Mouse (Mus musculus) neural tube, embryonic 11.5 days (tissue): ENCODE measurements around the gene Nptx1. TPM values are rescaled to one million over a fixed set of nuclear protein-coding genes. Genes with fewer than 3 reads are reported as not detected.

Source experiments
- ATAC-seq: fragments of 200-750 bp; cut with Nextera tagmentation; 2 replicates; pipeline ENCODE4 v1.8.0; 2017; ENCODE audit warnings: moderate number of reproducible peaks, mild to moderate bottlenecking, moderate TSS enrichment, moderate library complexity; ENCODE audit not compliant: insufficient read depth, low FRiP score, low TSS enrichment
- DNase-seq: peaks from one replicate; pipeline ENCODE4 v3.0.0-alpha.2; 2015; ENCODE audit warnings: low spot score
- H3K27ac ChIP-seq: fragments of 300-500 bp; sonication (generic); 2 replicates; pipeline ENCODE4 v1.5.1; 2014; ENCODE audit warnings: low read depth, mild to moderate bottlenecking, low read length
- H3K27me3 ChIP-seq: fragments of 300-500 bp; sonication (generic); 2 replicates; pipeline ENCODE4 v1.6.1; 2014; ENCODE audit warnings: mild to moderate bottlenecking, low read length, mixed read lengths; ENCODE audit not compliant: control insufficient read depth, insufficient read depth
- H3K36me3 ChIP-seq: fragments of 300-500 bp; sonication (generic); 2 replicates; pipeline ENCODE4 v1.6.1; 2014; ENCODE audit warnings: mild to moderate bottlenecking, low read length, moderate library complexity, mixed read lengths; ENCODE audit not compliant: control insufficient read depth, insufficient read depth
- H3K4me1 ChIP-seq: fragments of 300-500 bp; sonication (generic); 2 replicates; pipeline ENCODE4 v1.6.1; 2014; ENCODE audit warnings: low read length, mixed read lengths; ENCODE audit not compliant: control insufficient read depth, insufficient read depth
- H3K4me2 ChIP-seq: fragments of 300-500 bp; sonication (generic); 2 replicates; pipeline ENCODE4 v1.6.1; 2014; ENCODE audit warnings: low read depth, mild to moderate bottlenecking, moderate library complexity
- H3K4me3 ChIP-seq: fragments of 300-500 bp; sonication (generic); 2 replicates; pipeline ENCODE4 v1.5.1; 2014; ENCODE audit warnings: low read depth, low read length
- H3K9ac ChIP-seq: fragments of 300-500 bp; sonication (generic); 2 replicates; pipeline ENCODE4 v1.6.1; 2014; ENCODE audit warnings: mild to moderate bottlenecking, low read length
- H3K9me3 ChIP-seq: fragments of 300-500 bp; sonication (generic); 2 replicates; pipeline ENCODE4 v1.6.1; 2016; ENCODE audit warnings: low read length; ENCODE audit not compliant: control insufficient read depth
- WGBS: fragments of 180-500 bp; shearing (Covaris S2); extraction: QIAGEN DNeasy Blood & Tissue Kit; methylation state at CpG from one replicate; pipeline ENCODE4 v1.1.7; 2014; 5-methylcytosine and 5-hydroxymethylcytosine counted together
- polyA plus RNA-seq: library from polyadenylated mRNA; unstranded; fragments of >200 nt; fragmentation: Nextera tagmentation; extraction: Ambion mirVana; gene quantifications from 2 replicates; pipeline ENCODE4 v1.2.1, GENCODE M21; 2014

Gene Nptx1
- polyA plus RNA-seq: 8.3 and 9.2 TPM in 2 replicates

DNA sequence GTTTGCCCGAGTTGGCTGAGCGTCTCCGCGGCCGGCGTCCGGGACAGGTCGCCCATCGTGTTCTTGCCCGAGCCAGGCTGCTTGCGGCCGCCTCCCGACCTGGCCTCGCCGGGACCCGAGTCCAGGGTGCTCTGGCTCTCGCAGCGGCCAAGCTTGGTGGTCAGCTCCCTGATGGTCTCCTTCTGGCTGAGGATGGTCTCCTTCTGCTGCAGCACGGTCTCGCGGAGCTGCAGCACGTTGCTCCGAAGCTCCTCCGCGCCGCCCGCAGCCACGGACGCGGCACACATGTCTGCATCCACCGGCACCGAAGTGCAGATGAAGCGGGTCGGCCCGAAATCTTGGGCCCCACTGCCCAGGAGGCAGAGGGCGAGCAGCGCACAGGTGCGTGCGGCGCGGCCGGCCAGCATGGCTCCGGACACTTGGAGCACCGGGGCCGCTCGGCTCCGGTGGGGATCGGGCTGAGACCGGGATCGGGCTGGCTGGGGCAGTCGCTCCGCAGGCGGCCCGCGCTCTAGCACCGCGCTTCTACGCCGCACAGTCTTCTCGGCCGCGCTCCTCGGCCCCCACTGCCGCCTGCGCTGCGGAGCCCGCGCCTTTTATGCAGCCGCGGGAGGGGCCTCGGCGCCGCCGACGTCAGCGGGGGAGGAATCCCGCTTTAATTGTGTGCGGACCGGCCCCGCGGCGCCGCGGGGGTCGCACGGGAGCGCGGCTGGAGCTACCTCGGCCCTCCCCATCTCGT, at the start of gene Nptx1:
TSS of gene Nptx1 (minus strand) at position 571 of the 739 bp plus-strand sequence.
- peak within 1 kb of the TSS; percentile 98 for H3K4me2 ChIP-seq
- peak; percentile 74 for DNase-seq
- ATAC-seq: peak; percentile 42
- peak within 1 kb of the TSS; percentile 58 for H3K4me3 ChIP-seq
- peaks cover 32% of the 10 kb centered on the region for H3K4me1 ChIP-seq
- under 1% methylated on average over 68 of the region's 90 CpGs for WGBS
- no peaks in the 10 kb centered on the region for H3K9me3 ChIP-seq
- no peak within 1 kb of the TSS; the same call in 1 of the 2 replicates for H3K27ac ChIP-seq
- H3K36me3 ChIP-seq: no peaks in the 10 kb centered on the region
- peaks cover 73% of the 10 kb centered on the region for H3K27me3 ChIP-seq
- peak within 1 kb of the TSS; percentile 77 for H3K9ac ChIP-seq

DNA sequence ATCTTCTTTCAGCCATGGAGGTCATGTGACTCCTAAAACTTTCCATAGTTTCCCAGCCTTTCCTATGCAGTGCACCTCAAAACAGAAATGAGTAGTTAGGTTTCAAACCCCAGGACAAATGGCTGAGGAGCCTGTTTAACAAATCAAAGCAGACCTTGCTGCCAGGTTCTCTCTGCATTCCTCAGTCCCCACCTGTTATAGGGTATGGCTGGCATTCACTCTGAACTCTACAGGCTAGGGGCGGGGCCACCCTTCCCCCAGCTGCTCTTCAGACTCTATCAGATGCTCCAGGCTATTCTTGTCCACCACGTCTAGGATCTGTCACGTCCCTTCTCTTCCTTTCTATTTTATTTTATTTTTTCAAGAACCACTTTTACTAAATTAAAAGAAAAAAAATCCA, 46.4 kb upstream of the Nptx1 start:
- H3K9me3 ChIP-seq: no peaks in the 10 kb centered on the region
- ATAC-seq: no peak
- H3K27me3 ChIP-seq: no peaks in the 10 kb centered on the region
- WGBS: 31% methylated on average over 3 of the region's 3 CpGs
- peaks cover 11% of the 10 kb centered on the region for H3K4me1 ChIP-seq
- H3K9ac ChIP-seq: no peak overlapping the region
- no peak overlapping the region for H3K4me3 ChIP-seq
- no peak overlapping the region for H3K27ac ChIP-seq
- H3K36me3 ChIP-seq: no peaks in the 10 kb centered on the region
- DNase-seq: no peak
- no peak overlapping the region for H3K4me2 ChIP-seq

DNA sequence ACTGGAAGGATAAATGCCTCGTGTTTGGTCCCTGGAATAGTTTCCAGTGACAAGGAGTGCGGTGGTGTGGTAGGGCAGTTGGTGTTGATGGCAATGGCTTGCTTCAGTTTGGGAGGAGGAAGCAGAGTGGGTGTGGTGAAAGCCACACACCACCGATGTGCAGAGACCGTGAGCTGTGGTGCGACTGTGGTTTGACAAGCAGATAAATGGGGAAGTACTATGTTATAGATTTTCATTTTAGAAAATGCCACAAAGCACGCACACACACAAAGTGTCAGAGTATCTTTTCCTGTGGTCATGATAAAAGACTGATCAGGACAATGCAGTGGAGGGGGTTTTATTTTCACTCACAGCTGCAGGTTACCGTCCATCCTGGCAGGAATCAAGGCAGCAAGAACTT, 41.7 kb upstream of the Nptx1 start:
- H3K36me3 ChIP-seq: no peaks in the 10 kb centered on the region
- H3K9me3 ChIP-seq: no peaks in the 10 kb centered on the region
- no peaks in the 10 kb centered on the region for H3K27me3 ChIP-seq
- peaks cover 13% of the 10 kb centered on the region for H3K4me1 ChIP-seq
- H3K27ac ChIP-seq: no peak overlapping the region
- no peak overlapping the region for H3K4me3 ChIP-seq
- WGBS: 87% methylated on average over 7 of the region's 7 CpGs
- ATAC-seq (no peak), DNase-seq (no peak)
- H3K9ac ChIP-seq: no peak overlapping the region
- no peak overlapping the region for H3K4me2 ChIP-seq

DNA sequence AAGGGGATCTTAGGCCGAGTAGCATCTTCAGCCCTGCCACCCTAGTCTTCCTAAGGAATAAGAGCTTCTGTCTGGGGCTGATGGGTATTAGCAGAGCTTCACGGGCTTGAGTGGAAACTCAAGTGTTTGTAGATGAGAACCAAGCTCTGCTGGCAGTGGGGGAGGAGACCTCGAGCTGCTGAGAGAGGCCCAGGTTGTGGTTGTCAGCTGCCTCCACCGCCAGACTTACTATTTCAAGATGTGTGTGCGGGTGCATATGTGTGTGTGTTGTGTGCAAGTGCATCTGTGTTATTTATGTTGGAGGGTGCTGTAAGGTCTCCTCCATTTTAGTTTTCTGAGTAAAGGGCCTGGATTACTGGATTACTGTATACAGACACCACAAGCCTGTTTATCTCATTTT, 39.6 kb upstream of the Nptx1 start:
- no peak for ATAC-seq
- Histone ChIP-seq H3K4me1 (0 out of 2 replicates have a peak, but pooled peaks cover 3% of the 10 kb centered on the region), H3K9me3 (no peaks in the 10 kb centered on the region), H3K27ac (no peak overlapping the region), H3K4me2 (no peak overlapping the region), H3K36me3 (no peaks in the 10 kb centered on the region), H3K9ac (no peak overlapping the region), H3K27me3 (no peaks in the 10 kb centered on the region), H3K4me3 (no peak overlapping the region)
- no peak for DNase-seq
- 62% methylated on average over 5 of the region's 5 CpGs for WGBS

DNA sequence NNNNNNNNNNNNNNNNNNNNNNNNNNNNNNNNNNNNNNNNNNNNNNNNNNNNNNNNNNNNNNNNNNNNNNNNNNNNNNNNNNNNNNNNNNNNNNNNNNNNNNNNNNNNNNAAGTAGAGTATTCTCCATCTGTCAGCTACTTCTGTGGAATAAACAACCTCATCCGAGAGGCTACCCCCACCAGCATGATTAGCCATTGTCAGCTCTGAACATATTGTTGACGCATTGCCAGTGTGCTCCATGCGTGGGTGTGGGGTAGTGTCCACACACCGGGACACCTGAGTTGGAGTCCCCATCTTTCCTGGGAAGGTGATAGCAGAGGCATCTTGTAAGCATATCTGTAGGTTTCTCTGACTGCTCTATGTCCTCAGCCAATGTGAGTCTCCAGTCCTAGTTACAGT, 39.0 kb upstream of the Nptx1 start:
- 0 out of 2 replicates have a peak, but pooled peaks cover 3% of the 10 kb centered on the region for H3K4me1 ChIP-seq
- 86% methylated on average over 4 of the region's 4 CpGs for WGBS
- no peak overlapping the region for H3K27ac ChIP-seq
- no peak overlapping the region for H3K4me2 ChIP-seq
- H3K9ac ChIP-seq: no peak overlapping the region
- H3K27me3 ChIP-seq: no peaks in the 10 kb centered on the region
- DNase-seq: no peak
- no peak overlapping the region for H3K4me3 ChIP-seq
- H3K9me3 ChIP-seq: no peaks in the 10 kb centered on the region
- no peaks in the 10 kb centered on the region for H3K36me3 ChIP-seq
- no peak for ATAC-seq

DNA sequence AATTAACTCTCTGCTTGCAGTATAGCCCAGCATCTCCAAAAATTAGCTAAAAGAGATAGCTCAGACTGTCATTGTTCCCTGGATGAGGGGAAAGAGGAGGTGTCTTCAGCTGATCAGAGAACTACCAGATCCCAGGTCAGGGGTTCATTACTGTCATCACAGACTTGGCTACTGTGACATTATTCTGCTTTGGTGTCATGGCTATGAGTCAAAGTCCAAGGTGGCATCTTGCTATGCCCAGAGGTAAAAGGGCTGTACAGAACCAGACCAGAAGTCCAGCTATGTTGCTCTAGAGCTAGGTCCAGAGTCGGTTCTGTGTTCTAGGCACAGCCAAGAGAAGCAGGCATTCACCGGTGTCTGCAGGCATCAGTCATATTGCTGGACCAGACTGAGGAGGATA, 30.2 kb upstream of the Nptx1 start:
- no peak for ATAC-seq
- no peaks in the 10 kb centered on the region for H3K9me3 ChIP-seq
- H3K4me1 ChIP-seq: peaks cover 4% of the 10 kb centered on the region; the same call in 1 of the 2 replicates
- H3K27me3 ChIP-seq: no peaks in the 10 kb centered on the region
- H3K4me2 ChIP-seq: no peak overlapping the region
- 92% methylated on average over 2 of the region's 2 CpGs for WGBS
- no peaks in the 10 kb centered on the region for H3K36me3 ChIP-seq
- H3K9ac ChIP-seq: no peak overlapping the region
- H3K4me3 ChIP-seq: no peak overlapping the region
- no peak for DNase-seq
- H3K27ac ChIP-seq: no peak overlapping the region

DNA sequence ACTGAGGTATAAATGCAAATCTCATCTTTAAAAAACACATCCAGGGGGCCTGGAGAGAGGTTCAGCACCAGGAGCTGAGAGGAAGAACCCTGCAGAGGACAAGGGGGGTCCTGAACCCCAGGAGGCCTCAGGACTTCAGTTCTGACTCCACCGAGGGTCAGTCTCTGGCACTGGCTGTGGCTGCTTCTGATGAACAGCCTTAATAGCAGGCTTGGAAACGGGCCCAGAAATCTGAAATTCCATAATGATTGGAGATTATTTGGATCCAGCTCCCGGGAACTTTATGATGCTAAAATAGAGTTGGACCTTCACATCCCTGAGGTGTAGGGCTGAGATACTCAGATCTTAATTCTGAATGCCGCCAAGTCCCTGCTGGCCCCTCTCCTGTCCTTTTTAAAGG, 29.3 kb upstream of the Nptx1 start:
- H3K36me3 ChIP-seq: no peaks in the 10 kb centered on the region
- no peak overlapping the region for H3K4me2 ChIP-seq
- no peak overlapping the region for H3K4me3 ChIP-seq
- no peak overlapping the region for H3K27ac ChIP-seq
- no peak overlapping the region for H3K9ac ChIP-seq
- ATAC-seq: no peak
- no peak for DNase-seq
- peaks cover 4% of the 10 kb centered on the region; the same call in 1 of the 2 replicates for H3K4me1 ChIP-seq
- WGBS: 25% methylated on average over 4 of the region's 4 CpGs
- H3K9me3 ChIP-seq: no peaks in the 10 kb centered on the region
- H3K27me3 ChIP-seq: no peaks in the 10 kb centered on the region

DNA sequence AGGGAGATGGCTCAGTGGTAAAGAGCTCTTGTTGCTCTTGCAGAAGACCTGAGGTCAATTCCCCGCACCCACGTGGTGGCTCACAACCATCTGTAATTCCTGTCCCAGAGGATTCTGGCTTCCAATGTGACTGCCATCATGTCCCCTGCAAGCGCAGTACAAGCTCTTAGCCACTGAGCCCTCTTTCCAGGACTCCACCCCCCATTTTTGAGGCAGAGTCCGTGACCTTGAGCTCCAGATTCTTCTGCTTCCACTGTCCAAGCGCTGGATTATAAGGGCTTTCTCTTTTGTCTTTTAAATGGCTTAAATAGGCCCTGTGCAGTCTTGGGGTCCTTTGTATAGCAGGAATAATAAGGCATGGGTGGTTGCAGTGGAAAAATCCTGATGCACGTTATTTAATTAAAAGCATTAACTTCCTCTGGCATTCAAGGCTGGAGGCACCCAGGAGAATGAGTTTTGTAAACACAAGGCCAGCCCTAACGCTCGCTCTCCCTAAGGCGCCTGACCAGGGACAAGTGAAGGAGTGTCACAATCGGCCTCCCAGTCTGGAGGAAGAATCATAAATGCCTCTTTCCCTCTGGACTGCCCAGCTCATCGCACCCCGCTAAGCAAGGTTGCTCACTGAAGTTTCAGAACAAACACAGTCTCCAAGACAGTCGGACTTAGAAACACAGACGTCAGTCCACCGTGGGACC, 24.9 kb upstream of the Nptx1 start:
- Histone ChIP-seq H3K4me1 (peaks cover 4% of the 10 kb centered on the region; the same call in 1 of the 2 replicates), H3K9me3 (no peaks in the 10 kb centered on the region), H3K27me3 (no peaks in the 10 kb centered on the region), H3K4me3 (no peak overlapping the region), H3K36me3 (no peaks in the 10 kb centered on the region), H3K9ac (no peak overlapping the region), H3K27ac (0 out of 2 replicates have a peak overlapping the region, but pooled peaks have one; percentile 23), H3K4me2 (no peak overlapping the region)
- ATAC-seq (no peak), DNase-seq (no peak)
- WGBS: 60% methylated on average over 15 of the region's 15 CpGs
